Mouse (Mus musculus) MEL (cell line): ENCODE results near the gene Arrb1. TPM values are rescaled to one million over a fixed set of nuclear protein-coding genes. Genes with fewer than 3 reads are reported as not detected.

Experiments used
- DNase-seq: peaks from one replicate; pipeline ENCODE4 v3.0.0; 2011; ENCODE audit warnings: low read depth, low spot score
- H3K27ac ChIP-seq: 2 replicates; pipeline ENCODE4 v1.5.1; 2012; ENCODE audit warnings: low read depth, mild to moderate bottlenecking, control low read depth, low read length, moderate library complexity; ENCODE audit not compliant: control insufficient read depth
- H3K27me3 ChIP-seq, 2 experiments: fragments of 150-350 bp in 1 of 2; sonication (generic) in 1 of 2; 2 replicates each; pipeline ENCODE4 v1.6.1; 2012; ENCODE audit warnings: low read length in 2 of 2, mild to moderate bottlenecking in 2 of 2, improper control_type of control experiment in 1 of 2, moderate library complexity in 1 of 2; ENCODE audit not compliant: insufficient read depth in 2 of 2, control insufficient read depth in 1 of 2
- H3K36me3 ChIP-seq, 2 experiments: 2 replicates each; pipeline ENCODE4 v1.6.1; 2012 to 2014; ENCODE audit warnings: low read length in 2 of 2, improper control_type of control experiment in 1 of 2, inconsistent platforms in 1 of 2, mild to moderate bottlenecking in 1 of 2; ENCODE audit not compliant: insufficient read depth in 2 of 2, control insufficient read depth in 1 of 2
- H3K4me1 ChIP-seq, 2 experiments: fragments of 150-350 bp in 1 of 2; sonication (generic) in 1 of 2; 2 replicates each; pipeline ENCODE4 v1.6.1; 2012; ENCODE audit warnings: low read length in 2 of 2, improper control_type of control experiment in 1 of 2, mild to moderate bottlenecking in 1 of 2; ENCODE audit not compliant: insufficient read depth in 2 of 2, control insufficient read depth in 1 of 2
- H3K4me3 ChIP-seq, 2 experiments: fragments of 150-350 bp in 1 of 2; sonication (generic) in 1 of 2; 2 replicates each; pipeline ENCODE4 v1.5.1; 2012; ENCODE audit warnings: low read depth in 2 of 2, low read length in 2 of 2, mild to moderate bottlenecking in 2 of 2, moderate library complexity in 2 of 2, control low read depth in 1 of 2, improper control_type of control experiment in 1 of 2; ENCODE audit not compliant: control insufficient read depth in 1 of 2, insufficient read depth in 1 of 2
- H3K79me2 ChIP-seq: 2 replicates; pipeline ENCODE4 v1.6.1; 2012; ENCODE audit warnings: mild to moderate bottlenecking, low read length, moderate library complexity; ENCODE audit not compliant: control insufficient read depth, poor library complexity, insufficient read depth
- H3K9ac ChIP-seq: 2 replicates; pipeline ENCODE4 v1.6.1; 2012; ENCODE audit warnings: low read depth, mild to moderate bottlenecking, control low read depth, low read length, moderate library complexity; ENCODE audit not compliant: control insufficient read depth, poor library complexity, severe bottlenecking
- H3K9me3 ChIP-seq: fragments of 150-350 bp; sonication (generic); replicated peaks from 2 replicates; pipeline ENCODE4 v1.6.1; 2012; ENCODE audit warnings: mild to moderate bottlenecking, low read length, improper control_type of control experiment, moderate library complexity; ENCODE audit not compliant: insufficient read depth
- BHLHE40 ChIP-seq: IDR thresholded peaks from 2 replicates; pipeline ENCODE4 v1.6.1; 2012; ENCODE audit warnings: low read depth, mild to moderate bottlenecking, inconsistent platforms, low read length, improper control_type of control experiment, borderline replicate concordance
- CHD1 ChIP-seq: IDR thresholded peaks from 2 replicates; pipeline ENCODE4 v1.6.1; 2012; ENCODE audit warnings: low read depth, mild to moderate bottlenecking, inconsistent platforms, low read length, improper control_type of control experiment
- CHD2 ChIP-seq: IDR thresholded peaks from 2 replicates; pipeline ENCODE4 v1.6.1; 2011; ENCODE audit warnings: low read length, improper control_type of control experiment
- CTCF ChIP-seq, 3 experiments: IDR thresholded peaks in 2 of 3; conservative IDR thresholded peaks in 1 of 3; 2 replicates each; pipeline ENCODE4 v1.5.1; 2011 to 2012; ENCODE audit warnings: low read length in 3 of 3, low read depth in 2 of 3, mild to moderate bottlenecking in 2 of 3, improper control_type of control experiment in 1 of 3, inconsistent platforms in 1 of 3, mixed read lengths in 1 of 3, moderate library complexity in 1 of 3; ENCODE audit not compliant: control insufficient read depth in 1 of 3, insufficient read depth in 1 of 3, poor library complexity in 1 of 3, severe bottlenecking in 1 of 3
- ELF1 ChIP-seq: IDR thresholded peaks from 2 replicates; pipeline ENCODE4 v1.6.1; 2014; ENCODE audit warnings: low read depth, mild to moderate bottlenecking, inconsistent platforms, low read length, improper control_type of control experiment, moderate library complexity
- ETS1 ChIP-seq: IDR thresholded peaks from 2 replicates; pipeline ENCODE4 v1.6.1; 2012; ENCODE audit warnings: low read depth, mild to moderate bottlenecking, inconsistent platforms, low read length, improper control_type of control experiment, moderate library complexity
- GATA1 ChIP-seq: IDR thresholded peaks from 2 replicates; pipeline ENCODE4 v1.6.1; 2011; ENCODE audit warnings: low read depth, low read length, improper control_type of control experiment
- HCFC1 ChIP-seq: IDR thresholded peaks from 2 replicates; pipeline ENCODE4 v1.6.1; 2012; ENCODE audit warnings: low read depth, mild to moderate bottlenecking, inconsistent platforms, low read length, improper control_type of control experiment, moderate library complexity
- JUND ChIP-seq: IDR thresholded peaks from 2 replicates; pipeline ENCODE4 v1.6.1; 2011; ENCODE audit warnings: low read depth, mild to moderate bottlenecking, improper control_type of control experiment, low read length
- KAT2A ChIP-seq: conservative IDR thresholded peaks from 2 replicates; pipeline ENCODE4 v1.6.1; 2012; ENCODE audit warnings: low read depth, low read length, improper control_type of control experiment, inconsistent platforms
- MYB ChIP-seq: IDR thresholded peaks from 2 replicates; pipeline ENCODE4 v1.6.1; 2011; ENCODE audit warnings: mild to moderate bottlenecking, low read depth, low read length, improper control_type of control experiment
- MYC ChIP-seq: IDR thresholded peaks from 2 replicates; pipeline ENCODE4 v1.6.1; 2011; ENCODE audit warnings: low read depth, mild to moderate bottlenecking, low read length, improper control_type of control experiment, moderate library complexity
- NRF1 ChIP-seq: IDR thresholded peaks from 2 replicates; pipeline ENCODE4 v1.6.1; 2014; ENCODE audit warnings: low read depth, mild to moderate bottlenecking, inconsistent platforms, low read length, improper control_type of control experiment, moderate library complexity; ENCODE audit not compliant: poor library complexity, insufficient read depth, severe bottlenecking
- POLR2A ChIP-seq, 2 experiments: IDR thresholded peaks; 2 replicates each; pipeline ENCODE4 v1.6.1; 2011 to 2012; ENCODE audit warnings: low read length in 2 of 2, mild to moderate bottlenecking in 2 of 2, control low read depth in 1 of 2, improper control_type of control experiment in 1 of 2, low read depth in 1 of 2, moderate library complexity in 1 of 2; ENCODE audit not compliant: control insufficient read depth in 1 of 2, insufficient read depth in 1 of 2, poor library complexity in 1 of 2
- POLR2AphosphoS2 ChIP-seq: IDR thresholded peaks from 2 replicates; pipeline ENCODE4 v1.6.1; 2011; ENCODE audit warnings: low read length, improper control_type of control experiment
- POLR2AphosphoS5 ChIP-seq: IDR thresholded peaks from 2 replicates; pipeline ENCODE4 v1.6.1; 2012; ENCODE audit warnings: low read depth, borderline replicate concordance, mild to moderate bottlenecking, inconsistent platforms, low read length, moderate library complexity, mixed read lengths
- RCOR1 ChIP-seq: IDR thresholded peaks from 2 replicates; pipeline ENCODE4 v1.6.1; 2012; ENCODE audit warnings: low read depth, mild to moderate bottlenecking, inconsistent platforms, low read length, improper control_type of control experiment
- SIN3A ChIP-seq: IDR thresholded peaks from 2 replicates; pipeline ENCODE4 v1.6.1; 2012; ENCODE audit warnings: low read length, improper control_type of control experiment, inconsistent platforms
- TBP ChIP-seq: IDR thresholded peaks from 2 replicates; pipeline ENCODE4 v1.8.0; 2011; ENCODE audit warnings: low read depth, low read length, improper control_type of control experiment
- ZC3H11A ChIP-seq: IDR thresholded peaks from 2 replicates; pipeline ENCODE4 v1.6.1; 2012; ENCODE audit warnings: low read depth, mild to moderate bottlenecking, inconsistent platforms, low read length, improper control_type of control experiment
- ZNF384 ChIP-seq: IDR thresholded peaks from 2 replicates; pipeline ENCODE4 v1.6.1; 2012; ENCODE audit warnings: low read depth, mild to moderate bottlenecking, inconsistent platforms, low read length, improper control_type of control experiment
- polyA plus RNA-seq, 2 experiments: library from polyadenylated mRNA; stranded (reverse) in 1 of 2; unstranded in 1 of 2; fragments of >175 nt in 1 of 2; fragments of >200 nt in 1 of 2; gene quantifications; 2 replicates each; pipeline versions ENCODE4 v1.2.1 to v1.2.4; 2012; ENCODE audit warnings: low replicate concordance in 2 of 2, low read depth in 1 of 2; ENCODE audit not compliant: insufficient read length in 2 of 2, insufficient read depth in 1 of 2, missing spikeins in 1 of 2
- total RNA-seq: library from RNA; depleted of rRNA; stranded (reverse); fragments of 300-350 nt; gene quantifications from 2 replicates; pipeline ENCODE4 v1.2.3, GENCODE M21; 2012

Gene Arrb1
- total and polyA plus RNA-seq, 3 experiments = 27.0 to 67.7 (median 62.7) TPM

GRCm38 (mm10) chr7:99532526-99532925, 2.7 kb upstream of the Arrb1 start:
- peaks cover 17 to 67% of the 10 kb centered on the region in 2 experiments for H3K4me1 ChIP-seq

GRCm38 (mm10) chr7:99533600-99533999, 1.7 kb upstream of the Arrb1 start:
- H3K4me1 ChIP-seq = peaks cover 17 to 71% of the 10 kb centered on the region in 2 experiments
- no peak for TF ChIP-seq RCOR1
- no peak for TF ChIP-seq MYC
- no peak for TF ChIP-seq ZNF384
- TF ChIP-seq TBP = no peak
- TF ChIP-seq NRF1 = no peak
- TF ChIP-seq POLR2AphosphoS5 = no peak
- TF ChIP-seq JUND = no peak
- TF ChIP-seq ELF1 = no peak
- TF ChIP-seq ZC3H11A = no peak
- TF ChIP-seq POLR2A (IDR thresholded peaks at IDR 0.05; ENCODE audit: control insufficient read depth in 1 of 2, insufficient read depth in 1 of 2, low read depth in 1 of 2, low read length in 2 of 2, poor library complexity in 1 of 2) = no peak
- TF ChIP-seq CHD1 = no peak
- no peak for TF ChIP-seq CTCF (IDR thresholded peaks at IDR 0.05 in 2 of 3, conservative IDR thresholded peaks at IDR 0.05 in 1 of 3; ENCODE audit: control insufficient read depth in 1 of 3, insufficient read depth in 1 of 3, low read depth in 2 of 3, low read length in 3 of 3, poor library complexity in 1 of 3, severe bottlenecking in 1 of 3)
- TF ChIP-seq SIN3A = no peak
- TF ChIP-seq HCFC1 = no peak
- TF ChIP-seq BHLHE40 = no peak
- TF ChIP-seq GATA1 = no peak
- no peak for TF ChIP-seq KAT2A
- TF ChIP-seq POLR2AphosphoS2 = no peak
- TF ChIP-seq CHD2 = no peak
- TF ChIP-seq, all 39 proteins: peak for 0
- Histone ChIP-seq H3K9me3 (no peaks in the 10 kb centered on the region), H3K4me3 (no peak overlapping the region), H3K27ac (peak overlapping the region; percentile 90), H3K36me3 (peaks cover 0 to 54% of the 10 kb centered on the region in 2 experiments; a peak in 2 of 4 replicates), H3K27me3 (no peaks in the 10 kb centered on the region), H3K9ac (no peak overlapping the region), H3K79me2 (peaks cover 34% of the 10 kb centered on the region)
- no peak for DNase-seq

More at GRCm38 (mm10) chr7:99532526-99532925, 2.7 kb upstream of the Arrb1 start:
- DNase-seq = peak; percentile 48
- peaks cover 0 to 52% of the 10 kb centered on the region in 2 experiments; a peak in 2 of 4 replicates for H3K36me3 ChIP-seq
- H3K9ac ChIP-seq = peak overlapping the region; percentile 26
- TF ChIP-seq HCFC1 (0 out of 2 replicates have a peak, but pooled peaks have one; percentile 39), SIN3A (peak; percentile 42; the same call in 1 of the 2 replicates), ELF1 (0 out of 2 replicates have a peak, but pooled peaks have one; percentile 32), MYB (no peak), ETS1 (0 out of 2 replicates have a peak, but pooled peaks have one; percentile 25)
- peaks cover 23% of the 10 kb centered on the region for H3K79me2 ChIP-seq
- H3K27ac ChIP-seq = peak overlapping the region; percentile 93
- H3K27me3 ChIP-seq = no peaks in the 10 kb centered on the region
- H3K4me3 ChIP-seq = no peak overlapping the region
- no peaks in the 10 kb centered on the region for H3K9me3 ChIP-seq
